ENCODE assay signal across 10 mouse cellular contexts in the genomic region with DNA sequence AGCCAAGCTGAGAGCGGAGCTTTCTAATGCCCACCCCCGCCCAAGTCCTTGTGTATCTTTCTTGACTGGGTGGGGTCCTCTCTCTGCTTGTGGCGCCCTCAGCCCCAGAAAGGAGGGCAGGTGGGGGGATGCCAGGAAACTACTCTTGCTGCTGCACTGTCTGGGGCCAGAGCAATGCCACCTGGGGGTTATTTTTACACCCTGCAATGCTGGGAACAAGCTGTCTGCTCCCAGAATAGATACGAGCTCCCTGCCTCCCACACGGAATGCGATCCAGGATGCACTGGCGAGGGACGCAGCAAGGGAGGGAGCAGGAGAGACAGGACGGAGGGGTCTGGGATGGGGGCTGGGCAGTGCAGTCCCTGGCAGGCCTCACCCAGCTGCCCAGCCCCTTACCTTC. TPM values are rescaled to one million over a fixed set of nuclear protein-coding genes. Genes with fewer than 3 reads are reported as not detected.
DNase-seq lines count a peak whose midpoint lies in the region.
"Had no signal": no experiment of that assay in that cellular context is flagged by ENCODE, and none has a peak within 500 bp of the region (broad histone marks: within the 10 kb centered on the region; RNA-seq: fewer than 3 reads in every experiment).

No protein-coding gene starts in this region.

- peak; percentile 31 to 53 for DNase-seq in kidney, postnatal 4 days
- DNase-seq in kidney, adult 8-10 months = no peak
- peak; percentile 64 to 68 for DNase-seq in heart, adult 9 months (ENCODE audit: low spot score in 2 of 2)
- DNase-seq in left cerebral cortex, adult 18-20 months (ENCODE audit: low spot score in 2 of 2) = peak; percentile 82 to 90
- DNase-seq in testis, postnatal 10 days (ENCODE audit: low spot score) = peak; percentile 66
- no peak for DNase-seq in adrenal gland, adult (ENCODE audit: inconsistent age in 2 of 2, low spot score in 1 of 2)
- no peak for DNase-seq in spleen, postnatal 10 days (ENCODE audit: low spot score in 2 of 2)
- DNase-seq in thymus, postnatal 4 days = no peak
- DNase-seq: thymus, adult 2 months had no signal

RNA-seq across cellular contexts. Expression of a gene that starts 2.8 kb away (rescaled TPM):
- 10 to 100 TPM; 82.3 to 83.1 TPM for total RNA-seq in left cerebral cortex, adult 18-20 months (2021)

RNA-seq across cellular contexts. Expression of a gene that starts 24.3 kb away (rescaled TPM):
- 100 to 1,000 TPM; 160 to 178 TPM for total RNA-seq in left cerebral cortex, adult 18-20 months (2021)
- total RNA-seq: megakaryocyte, adult 5-6 weeks had no signal

RNA-seq across cellular contexts. Expression of a gene that starts 45.9 kb away (rescaled TPM):
- 100 to 1,000 TPM in 1 of 2 experiments, 10 to 100 TPM in 1; 93.7 to 100 TPM for total RNA-seq in left cerebral cortex, adult 18-20 months (2021)

RNA-seq across cellular contexts. Expression of a gene that starts 46.7 kb away (rescaled TPM):
- 1 to 10 TPM; 1.5 to 1.8 TPM for total RNA-seq in left cerebral cortex, adult 18-20 months (2021)
- total RNA-seq: megakaryocyte, adult 5-6 weeks had no signal

Comparison
In these comparisons a context has a peak if more than half of its experiments do, and no peak if none do; other contexts are left out.
1. DNase-seq: peak in kidney, postnatal 4 days (2 of 2), heart, adult 9 months (2 of 2), left cerebral cortex, adult 18-20 months (2 of 2) and testis, postnatal 10 days (single experiment); none in kidney, adult 8-10 months (0 of 2), adrenal gland, adult (0 of 2), spleen, postnatal 10 days (0 of 2) and thymus, postnatal 4 days (single experiment).